Mouse (Mus musculus) adrenal gland, adult 8-10 months (tissue): ENCODE measurements around the gene Hoxa7. TPM values are rescaled to one million over a fixed set of nuclear protein-coding genes. Genes with fewer than 3 reads are reported as not detected.
A peak's percentile ranks its signal among the peaks of the same experiment; 100 is the strongest.

Source experiments
- DNase-seq: peaks from one replicate; pipeline ENCODE4 v3.0.0; 2022
- total RNA-seq, 4 experiments: library from RNA; stranded (reverse); gene quantifications; 2 replicates each; pipeline ENCODE4 v1.2.4; 2022

The Hoxa7 gene
- total RNA-seq, 4 experiments from 2014 or later = 12.9 to 27.9 (median 19.1) TPM

GRCm38 (mm10) chr6:52175864-52176263 lies 45.8 kb downstream of the Hoxa7 start:
- no peak for DNase-seq

GRCm38 (mm10) chr6:52174968-52175751 lies 46.5 kb downstream of the Hoxa7 start:
- DNase-seq = no peak

DNA sequence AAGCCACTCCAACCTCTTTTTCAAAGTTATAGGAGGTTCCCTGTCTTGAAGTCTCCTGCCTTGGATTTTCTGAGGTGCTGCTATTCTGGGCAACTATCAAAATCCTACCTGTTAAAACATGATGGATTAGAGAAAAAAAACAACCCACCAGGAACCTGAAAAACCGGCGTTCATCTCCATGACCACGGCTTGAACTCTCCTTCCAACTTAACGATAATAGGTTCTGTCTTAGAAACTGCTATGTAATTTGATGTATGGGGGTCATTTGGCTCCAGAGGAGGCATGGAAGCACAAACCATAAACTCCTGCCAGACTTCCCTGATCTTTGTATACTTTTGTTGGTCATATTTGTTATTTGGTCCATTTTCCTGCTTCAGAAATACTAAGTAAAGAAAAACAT lies 48.0 kb downstream of the Hoxa7 start:
- no peak for DNase-seq

DNA sequence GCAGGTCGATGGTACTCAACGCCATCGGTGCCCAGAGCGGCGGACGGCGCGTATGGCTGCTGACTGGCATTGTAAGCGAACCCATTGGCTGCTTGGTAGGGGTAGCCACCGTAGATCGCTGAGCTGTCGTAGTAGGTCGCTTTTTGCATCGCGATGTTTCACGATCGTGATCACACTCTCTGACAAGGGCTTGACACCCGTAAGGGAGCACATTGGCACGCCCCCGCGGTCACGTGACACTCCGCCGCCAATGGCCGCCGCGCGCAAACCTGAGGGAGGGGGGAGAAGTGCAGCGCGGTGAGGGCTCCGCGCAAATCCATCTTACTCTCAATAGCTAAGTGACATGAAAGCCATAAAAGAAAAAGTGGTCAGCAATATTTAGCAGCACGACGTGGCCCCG lies 49.2 kb downstream of the Hoxa7 start:
- DNase-seq = peak; percentile 88

- no peak for DNase-seq
Observed at GRCm38 (mm10) chr6:52171938-52172337, 49.7 kb downstream of the Hoxa7 start.

GRCm38 (mm10) chr6:52171331-52171730 lies 50.3 kb downstream of the Hoxa7 start:
- DNase-seq = no peak

DNA sequence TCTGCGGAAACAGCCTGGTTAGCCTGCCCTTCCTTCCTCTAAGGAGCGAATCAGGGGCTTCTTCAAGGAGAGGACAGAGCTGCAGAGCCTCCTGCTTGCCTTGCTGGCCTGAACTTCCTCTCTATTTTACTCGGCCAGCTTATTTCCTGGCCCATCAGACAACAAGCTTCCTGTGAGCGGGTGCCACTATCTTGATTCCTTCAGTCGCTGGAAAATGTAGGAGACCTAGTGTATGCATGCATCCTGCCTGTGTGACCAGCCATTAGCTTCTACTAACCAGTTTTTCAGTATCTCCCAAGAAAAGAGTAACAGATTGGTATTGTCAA lies 50.8 kb downstream of the Hoxa7 start:
- DNase-seq = no peak

DNA sequence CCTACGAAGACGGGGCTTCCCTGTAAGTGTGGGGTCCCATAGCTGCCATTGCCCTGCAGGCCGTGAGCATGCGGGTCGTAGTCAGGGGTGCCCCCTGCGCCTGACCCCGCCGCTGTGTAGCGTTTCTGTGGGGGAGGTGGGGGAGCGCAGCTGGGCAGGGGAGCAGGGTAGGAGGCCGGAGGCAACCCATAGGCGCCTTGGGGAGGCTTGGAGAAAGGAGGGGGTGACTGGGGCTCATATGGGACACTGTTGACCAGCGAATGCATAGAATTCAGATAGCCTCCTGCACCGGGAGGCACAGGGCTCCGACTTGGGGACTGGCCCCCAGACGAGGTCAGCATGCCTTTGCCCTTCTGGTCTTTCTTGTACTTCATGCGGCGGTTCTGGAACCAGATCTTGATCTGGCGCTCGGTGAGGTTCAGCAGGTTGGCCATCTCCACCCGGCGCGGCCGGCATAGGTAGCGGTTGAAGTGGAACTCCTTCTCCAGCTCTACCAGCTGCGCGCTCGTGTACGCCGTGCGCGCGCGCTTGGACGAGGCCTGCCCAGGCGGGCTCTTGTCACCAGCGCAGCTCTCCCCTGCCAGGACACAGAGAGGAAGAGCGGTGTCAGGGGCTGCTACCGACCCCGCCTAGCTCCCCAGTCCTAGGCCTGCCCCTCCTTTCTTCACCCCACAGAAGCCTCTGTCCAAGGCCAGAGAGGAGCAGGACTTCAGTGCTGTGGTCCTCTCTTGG lies 51.3 kb downstream of the Hoxa7 start:
- DNase-seq = no peak

DNA sequence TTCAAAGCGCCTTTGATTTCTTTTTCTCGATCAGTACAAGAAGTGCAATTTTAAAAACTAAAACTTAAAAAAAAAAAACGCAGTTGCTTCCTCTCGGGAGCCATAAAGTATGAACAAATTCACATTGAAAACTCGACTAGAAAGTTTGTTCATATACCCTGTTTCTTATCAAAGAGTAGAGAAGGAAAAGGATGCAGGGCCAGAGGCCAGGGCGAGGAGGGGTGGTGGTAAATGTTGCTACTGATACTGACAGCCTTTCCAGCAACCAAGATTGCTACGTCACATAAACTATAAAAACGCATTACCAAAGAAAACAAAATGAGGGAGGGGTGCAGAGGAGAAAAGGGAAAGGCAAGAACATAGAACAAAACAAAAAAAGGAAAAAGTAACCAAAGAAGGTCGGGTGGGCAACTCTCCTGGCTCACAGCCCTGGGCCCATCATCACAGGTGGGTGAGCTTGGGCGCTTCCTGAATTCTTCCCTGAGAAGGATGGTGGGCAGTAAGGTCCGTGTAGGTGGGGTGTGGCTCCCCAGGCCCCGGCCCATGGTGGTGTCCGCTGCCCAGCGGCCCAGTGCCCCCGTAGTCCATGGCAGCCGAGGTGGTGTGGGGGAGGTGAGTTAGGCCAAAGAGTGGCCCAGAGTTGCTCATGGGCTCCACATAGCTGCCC lies 52.0 kb downstream of the Hoxa7 start:
- DNase-seq = no peak

- no peak for DNase-seq
Observed at GRCm38 (mm10) chr6:52168191-52169055, 53.2 kb downstream of the Hoxa7 start.

- DNase-seq = no peak
Observed at GRCm38 (mm10) chr6:52167736-52168161, 53.9 kb downstream of the Hoxa7 start.

GRCm38 (mm10) chr6:52167176-52167575 lies 54.5 kb downstream of the Hoxa7 start:
- DNase-seq = no peak

DNA sequence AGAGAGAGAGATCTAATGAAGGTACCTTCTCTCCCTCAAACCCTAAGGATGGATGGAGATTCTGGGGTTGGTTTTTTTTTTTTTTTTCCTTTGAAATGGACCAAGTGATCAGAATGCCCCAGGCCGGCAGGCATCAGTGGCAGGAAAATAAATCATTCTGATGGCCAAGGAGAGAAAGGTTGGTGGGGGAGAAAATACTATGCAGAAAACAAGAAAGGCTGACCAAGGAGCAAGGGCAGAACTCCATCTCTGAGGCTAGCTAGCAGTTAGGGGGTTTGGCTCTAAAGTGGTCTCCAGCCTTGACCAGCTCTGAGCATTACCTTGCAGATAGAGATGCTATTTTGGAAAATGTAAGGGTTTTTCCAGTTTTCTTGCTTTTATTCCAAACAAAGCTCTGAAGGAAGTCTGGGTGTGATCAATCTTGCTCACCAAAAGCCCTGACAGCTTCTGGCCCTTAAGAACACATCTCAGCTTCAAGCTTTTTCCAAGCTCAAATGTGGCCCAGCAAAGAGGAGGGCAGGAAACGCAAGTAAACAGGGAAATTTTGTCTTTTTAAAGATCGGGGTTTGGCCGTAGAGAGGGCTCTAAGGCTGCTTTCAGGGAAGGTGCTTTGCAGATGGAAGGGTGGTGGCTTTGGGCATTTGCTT lies 55.1 kb downstream of the Hoxa7 start:
- DNase-seq = no peak

DNA sequence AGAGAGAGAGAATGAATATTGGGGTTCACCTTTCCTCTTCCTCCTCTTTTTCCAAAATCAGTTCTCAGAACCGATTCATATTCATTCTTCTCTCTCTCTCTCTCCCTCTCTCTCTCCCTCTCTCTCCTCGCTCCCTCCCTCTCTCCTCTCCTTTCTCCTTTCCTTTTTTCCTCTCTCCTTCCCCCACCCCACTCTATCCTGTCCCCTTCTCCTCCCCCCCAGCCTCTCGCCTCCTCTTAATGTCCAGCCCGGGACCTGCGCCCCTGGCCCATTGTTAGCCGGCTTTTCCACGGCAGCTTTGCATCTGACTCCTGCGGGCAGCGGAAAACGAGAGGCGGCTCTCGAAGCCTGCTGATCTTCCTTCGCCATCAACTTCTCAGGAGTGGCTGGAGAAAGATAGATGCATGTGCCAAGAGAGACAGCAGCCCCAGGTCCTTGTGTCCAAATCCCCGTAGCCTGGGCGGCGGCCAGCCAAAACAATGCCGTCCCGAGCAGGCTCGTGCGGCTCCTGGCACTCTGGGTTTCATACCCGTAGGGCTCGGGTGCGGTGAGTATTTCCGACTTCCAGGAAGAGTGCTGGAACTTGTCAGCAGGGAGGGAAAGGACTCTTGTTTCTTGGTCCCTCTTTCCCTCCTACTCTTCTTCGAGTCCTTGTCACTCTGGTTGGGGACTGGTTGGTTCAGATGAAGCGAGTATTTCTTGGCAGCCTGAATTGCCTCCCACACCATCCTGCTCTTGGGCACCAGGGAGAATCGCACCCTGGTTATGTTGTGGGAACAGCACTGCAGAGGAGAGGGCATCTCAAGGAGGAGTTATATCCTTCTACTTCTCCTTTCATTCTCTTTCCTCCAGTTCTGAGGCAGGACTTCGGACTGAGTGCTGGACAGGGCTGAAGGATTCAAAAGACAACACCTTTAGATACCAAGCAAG lies 55.9 kb downstream of the Hoxa7 start:
- no peak for DNase-seq

GRCm38 (mm10) chr6:52164626-52165440 lies 56.8 kb downstream of the Hoxa7 start, which contains the start of gene Hoxa2:
Hoxa2 (minus strand) TSS chr6:52164831.
- DNase-seq = no peak
